Mouse (Mus musculus): ENCODE data around the gene Camk1. TPM values are rescaled to one million over a fixed set of nuclear protein-coding genes. Genes with fewer than 3 reads are reported as not detected.

Gene Camk1
- polyA plus RNA-seq, 1 experiment from 2014 or later = 19.9 TPM

Other genes with a start within 250 kb of the Camk1 start
- 0.30 and 0.31 TPM in 2 replicates for gene Lhfpl4, start 148.6 kb downstream of the Camk1 start, polyA plus RNA-seq (2015; fragmentation: Nextera tagmentation; extraction: Ambion mirVana)
- gene Mtmr14, start 106.1 kb downstream of the Camk1 start, polyA plus RNA-seq (2015; fragmentation: Nextera tagmentation; extraction: Ambion mirVana) = 17.9 and 18.0 TPM in 2 replicates
- gene Cpne9, start 61.7 kb downstream of the Camk1 start, polyA plus RNA-seq (2015; fragmentation: Nextera tagmentation; extraction: Ambion mirVana) = 0.17 TPM in 1 of 2 replicates, not detected in the other
- 7.5 and 9.2 TPM in 2 replicates for gene Brpf1, start 36.8 kb downstream of the Camk1 start, polyA plus RNA-seq (2015; fragmentation: Nextera tagmentation; extraction: Ambion mirVana)
- 5.6 and 6.8 TPM in 2 replicates for gene Ogg1, start 17.0 kb downstream of the Camk1 start, polyA plus RNA-seq (2015; fragmentation: Nextera tagmentation; extraction: Ambion mirVana)
- 22.6 TPM in 2 replicates for gene Tada3, start 33.9 kb upstream of the Camk1 start, polyA plus RNA-seq (2015; fragmentation: Nextera tagmentation; extraction: Ambion mirVana)
- 262 and 272 TPM in 2 replicates for gene Arpc4, start 34.1 kb upstream of the Camk1 start, polyA plus RNA-seq (2015; fragmentation: Nextera tagmentation; extraction: Ambion mirVana)
- gene Ttll3, start 45.3 kb upstream of the Camk1 start, polyA plus RNA-seq (2015; fragmentation: Nextera tagmentation; extraction: Ambion mirVana) = 0.62 and 0.85 TPM in 2 replicates
- 13.4 and 19.2 TPM in 2 replicates for gene Rpusd3, start 75.4 kb upstream of the Camk1 start, polyA plus RNA-seq (2015; fragmentation: Nextera tagmentation; extraction: Ambion mirVana)
- gene Cidec, start 91.8 kb upstream of the Camk1 start, polyA plus RNA-seq (2015; fragmentation: Nextera tagmentation; extraction: Ambion mirVana) = 0.10 TPM in 1 of 2 replicates, not detected in the other
- gene Jagn1, start 98.6 kb upstream of the Camk1 start, polyA plus RNA-seq (2015; fragmentation: Nextera tagmentation; extraction: Ambion mirVana) = 51.8 and 53.3 TPM in 2 replicates
- gene Il17re, start 114.5 kb upstream of the Camk1 start, polyA plus RNA-seq (2015; fragmentation: Nextera tagmentation; extraction: Ambion mirVana) = 0.16 and 0.20 TPM in 2 replicates
- 5.3 and 6.2 TPM in 2 replicates for gene Il17rc, start 127.4 kb upstream of the Camk1 start, polyA plus RNA-seq (2015; fragmentation: Nextera tagmentation; extraction: Ambion mirVana)
- gene Creld1, start 139.3 kb upstream of the Camk1 start, polyA plus RNA-seq (2015; fragmentation: Nextera tagmentation; extraction: Ambion mirVana) = 7.4 and 8.0 TPM in 2 replicates
- gene Prrt3, start 157.9 kb upstream of the Camk1 start, polyA plus RNA-seq (2015; fragmentation: Nextera tagmentation; extraction: Ambion mirVana) = 0.07 TPM in 2 replicates
- gene Emc3, start 187.7 kb upstream of the Camk1 start, polyA plus RNA-seq (2015; fragmentation: Nextera tagmentation; extraction: Ambion mirVana) = 47.5 and 54.9 TPM in 2 replicates
- gene Fancd2, start 187.7 kb upstream of the Camk1 start, polyA plus RNA-seq (2015; fragmentation: Nextera tagmentation; extraction: Ambion mirVana) = 9.7 and 11.0 TPM in 2 replicates